Mouse (Mus musculus) retina, postnatal 1 day (tissue): ENCODE measurements at regions not wholly inside any gene's neighbourhood (a gene's known extent, or its start where the extent isn't known, plus 50 kb on each side); places are given as distances from the start of the nearest gene placed in this dataset.

Experiments used
- DNase-seq: peaks from one replicate; pipeline ENCODE4 v3.0.0-alpha.2; 2012

GRCm38 (mm10) chr2:107785521-107785920 is 495.1 kb downstream of the Kcna4 start:
- DNase-seq = peak; percentile 76

DNA sequence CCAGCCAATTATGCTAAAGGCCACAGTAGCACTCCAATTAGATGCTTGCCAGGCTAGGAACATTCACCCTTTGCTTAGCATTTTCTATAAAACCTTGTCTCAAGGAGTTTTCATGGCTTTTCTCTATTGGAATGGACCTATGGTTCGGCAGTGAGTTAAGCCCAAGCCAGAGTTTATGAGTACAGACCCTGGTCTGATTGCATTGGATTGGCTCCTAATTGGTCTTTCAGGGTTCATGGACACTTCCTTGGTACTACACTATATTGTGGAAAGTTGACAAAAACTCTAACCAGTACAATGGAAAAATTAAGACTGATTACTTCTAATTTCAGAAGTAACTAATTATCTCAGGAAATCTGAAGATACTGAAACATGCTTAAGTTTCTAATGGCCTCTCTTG is 506.5 kb downstream of the Kcna4 start:
- no peak for DNase-seq

GRCm38 (mm10) chr2:107813206-107813605 is 522.8 kb downstream of the Kcna4 start:
- peak; percentile 78 for DNase-seq

DNA sequence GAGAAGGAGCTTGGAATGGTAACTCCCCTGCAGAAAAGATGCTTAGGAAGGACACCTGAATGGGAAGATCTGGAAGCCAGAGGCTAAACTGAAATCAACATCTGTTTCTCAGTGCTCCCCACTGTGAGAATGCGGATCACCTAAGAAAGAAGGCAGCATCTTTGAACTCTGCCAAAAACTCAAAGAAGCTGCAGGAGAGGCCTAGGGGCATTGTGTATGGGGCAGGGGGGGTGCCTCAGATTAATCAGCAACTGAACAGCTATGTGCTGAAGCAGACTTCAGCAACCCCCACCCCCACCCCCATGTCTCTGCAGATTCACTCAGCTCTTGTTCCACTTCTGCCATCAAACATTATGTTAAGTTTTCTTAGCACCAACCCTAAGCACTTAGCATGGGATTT is 523.6 kb downstream of the Kcna4 start:
- DNase-seq = peak; percentile 40
